Mouse (Mus musculus) intestine, embryonic 15.5 days (tissue): ENCODE measurements at regions not wholly inside any gene's neighbourhood (a gene's known extent, or its start where the extent isn't known, plus 50 kb on each side); places are given as distances from the start of the nearest gene placed in this dataset.
A peak's percentile ranks its signal among the peaks of the same experiment; 100 is the strongest.

Source experiments
- ATAC-seq: fragments of 200-750 bp; cut with Nextera tagmentation; 2 replicates; pipeline ENCODE4 v1.8.0; 2017; ENCODE audit warnings: moderate TSS enrichment, moderate library complexity
- H3K27ac ChIP-seq: fragments of 300-500 bp; sonication (generic); 2 replicates; pipeline ENCODE4 v1.5.1; 2015; ENCODE audit warnings: mild to moderate bottlenecking, inconsistent platforms
- H3K27me3 ChIP-seq: fragments of 300-500 bp; sonication (generic); replicated peaks from 2 replicates; pipeline ENCODE4 v1.6.1; 2015; ENCODE audit warnings: inconsistent platforms
- H3K36me3 ChIP-seq: fragments of 300-500 bp; sonication (generic); 2 replicates; pipeline ENCODE4 v1.6.1; 2015; ENCODE audit warnings: inconsistent platforms
- H3K4me1 ChIP-seq: fragments of 300-500 bp; sonication (generic); replicated peaks from 2 replicates; pipeline ENCODE4 v1.6.1; 2015; ENCODE audit warnings: inconsistent platforms
- H3K4me2 ChIP-seq: fragments of 300-500 bp; sonication (generic); replicated peaks from 2 replicates; pipeline ENCODE4 v1.6.1; 2015; ENCODE audit warnings: mild to moderate bottlenecking, inconsistent platforms
- H3K4me3 ChIP-seq: fragments of 300-500 bp; sonication (generic); replicated peaks from 2 replicates; pipeline ENCODE4 v1.5.1; 2015; ENCODE audit warnings: inconsistent platforms
- H3K9ac ChIP-seq: fragments of 300-500 bp; sonication (generic); 2 replicates; pipeline ENCODE4 v1.6.1; 2015; ENCODE audit warnings: inconsistent platforms
- H3K9me3 ChIP-seq: fragments of 300-500 bp; sonication (generic); 2 replicates; pipeline ENCODE4 v1.6.1; 2016; ENCODE audit warnings: inconsistent platforms
- WGBS: fragments of 180-500 bp; shearing (Covaris S2); methylation state at CpG from one replicate; pipeline ENCODE4 v1.1.7; 2015; 5-methylcytosine and 5-hydroxymethylcytosine counted together

DNA sequence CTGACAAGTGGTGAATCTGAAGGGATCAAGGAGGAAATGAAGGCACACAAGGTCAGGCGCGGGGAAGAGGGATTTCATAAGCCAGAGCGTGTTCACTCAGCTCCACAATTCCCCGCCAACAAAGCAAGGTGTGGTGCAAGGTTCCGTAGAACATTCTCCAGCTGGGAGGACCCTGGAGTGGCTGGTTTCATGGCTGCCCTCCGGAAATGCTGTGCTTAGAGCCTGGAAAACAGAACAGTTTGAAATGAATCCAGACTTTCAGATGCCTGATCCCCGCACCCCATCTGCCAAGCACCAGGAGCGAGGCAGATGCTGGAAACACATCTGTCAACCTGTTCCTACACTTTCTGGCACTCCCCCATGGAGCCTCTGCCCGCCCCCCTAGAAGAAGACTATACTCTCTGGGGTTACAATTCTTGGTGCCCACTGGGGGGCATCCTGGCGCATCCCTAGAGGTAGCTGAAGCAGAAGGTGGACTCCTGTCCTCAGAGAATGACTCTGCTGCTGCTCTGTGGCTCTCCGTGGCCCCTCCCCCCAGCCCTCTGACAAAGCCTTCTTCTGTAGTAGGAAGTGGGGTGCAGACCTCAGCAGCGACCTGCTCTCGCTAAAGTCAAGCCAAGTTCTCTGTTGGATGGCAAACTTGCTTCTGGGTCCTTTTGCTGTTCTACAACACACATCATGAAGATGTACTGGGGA, 54.5 kb upstream of the Mafb start:
- H3K4me3 ChIP-seq = no peak overlapping the region
- WGBS = 20% methylated on average over 13 of the region's 13 CpGs
- peak; percentile 51 for ATAC-seq
- H3K27me3 ChIP-seq = no peaks in the 10 kb centered on the region
- no peak overlapping the region for H3K27ac ChIP-seq
- peak overlapping the region; percentile 30 for H3K4me2 ChIP-seq
- 0 out of 2 replicates have a peak, but pooled peaks cover 3% of the 10 kb centered on the region for H3K4me1 ChIP-seq
- H3K36me3 ChIP-seq = no peaks in the 10 kb centered on the region
- no peak overlapping the region for H3K9ac ChIP-seq
- no peaks in the 10 kb centered on the region for H3K9me3 ChIP-seq

DNA sequence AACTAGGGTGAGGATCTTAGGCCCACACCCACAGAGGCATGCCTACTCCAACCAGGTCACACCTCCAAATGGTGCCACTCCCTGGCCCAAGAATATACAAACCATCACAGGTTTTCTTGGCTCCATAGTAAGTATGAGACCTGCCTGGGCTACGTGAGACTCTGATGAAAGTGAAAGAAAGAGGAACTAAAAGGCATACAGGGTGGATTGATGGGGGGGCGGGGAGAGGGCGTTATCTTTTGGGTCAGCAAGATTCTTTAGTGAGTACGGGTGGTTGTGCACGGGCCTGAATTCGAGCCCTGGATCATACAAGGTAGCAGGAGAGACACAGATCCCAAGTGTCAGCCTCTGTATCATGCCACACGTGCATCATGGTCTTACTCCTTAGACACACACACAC, 57.6 kb upstream of the Mafb start:
- 90% methylated on average over 7 of the region's 7 CpGs for WGBS
- H3K4me1 ChIP-seq = 0 out of 2 replicates have a peak, but pooled peaks cover 3% of the 10 kb centered on the region
- H3K9ac ChIP-seq = no peak overlapping the region
- H3K4me3 ChIP-seq = no peak overlapping the region
- no peaks in the 10 kb centered on the region for H3K9me3 ChIP-seq
- H3K27ac ChIP-seq = no peak overlapping the region
- no peak overlapping the region for H3K4me2 ChIP-seq
- H3K27me3 ChIP-seq = no peaks in the 10 kb centered on the region
- no peak for ATAC-seq
- no peaks in the 10 kb centered on the region for H3K36me3 ChIP-seq

DNA sequence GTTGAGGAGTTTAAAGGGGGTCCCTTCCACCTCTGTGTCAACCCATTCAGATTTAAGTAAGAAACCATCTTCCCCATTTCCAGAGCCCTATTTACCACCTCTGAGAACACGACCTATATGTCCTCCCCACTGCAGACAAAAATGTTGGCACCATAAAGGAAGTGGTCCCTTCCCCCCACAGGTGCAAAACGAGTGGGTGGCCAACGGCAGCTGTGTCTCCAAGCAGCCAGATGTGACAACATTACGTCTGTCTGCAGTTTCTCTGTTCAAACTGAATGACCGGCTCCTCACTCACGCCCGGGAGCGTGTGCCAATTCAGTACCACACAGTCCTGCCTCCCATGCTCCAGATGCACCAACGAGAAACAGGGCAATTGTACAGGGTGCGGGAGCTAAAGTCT, 60.6 kb upstream of the Mafb start:
- whole genome bisulfite sequencing = 67% methylated on average over 10 of the region's 10 CpGs
- no peak for ATAC-seq
- Histone ChIP-seq H3K4me3 (no peak overlapping the region), H3K9me3 (no peaks in the 10 kb centered on the region), H3K4me2 (no peak overlapping the region), H3K27ac (no peak overlapping the region), H3K36me3 (no peaks in the 10 kb centered on the region), H3K27me3 (no peaks in the 10 kb centered on the region), H3K4me1 (no peaks in the 10 kb centered on the region), H3K9ac (no peak overlapping the region)

DNA sequence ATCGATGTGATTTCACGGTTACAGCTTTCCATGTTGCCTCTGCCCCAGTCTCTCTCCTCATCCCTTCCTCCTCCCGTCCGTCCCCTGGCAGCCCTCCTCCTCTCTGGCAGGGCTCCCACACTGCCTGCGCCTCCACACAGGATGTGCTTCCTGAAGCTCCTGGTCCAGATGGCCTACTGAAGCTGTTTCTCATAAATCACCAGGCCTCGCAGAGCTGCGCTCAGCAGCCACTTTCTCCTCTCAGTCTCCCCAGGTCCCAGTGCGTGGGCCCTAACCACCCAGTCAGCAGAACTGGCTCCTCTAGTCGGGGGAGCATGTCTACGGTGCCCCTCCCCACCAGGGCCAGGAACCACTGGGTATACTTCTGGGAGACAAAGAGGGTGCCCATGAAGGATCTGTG, 66.4 kb upstream of the Mafb start:
- H3K27ac ChIP-seq = peak overlapping the region; percentile 59; the same call in 1 of the 2 replicates
- ATAC-seq = peak; percentile 85

DNA sequence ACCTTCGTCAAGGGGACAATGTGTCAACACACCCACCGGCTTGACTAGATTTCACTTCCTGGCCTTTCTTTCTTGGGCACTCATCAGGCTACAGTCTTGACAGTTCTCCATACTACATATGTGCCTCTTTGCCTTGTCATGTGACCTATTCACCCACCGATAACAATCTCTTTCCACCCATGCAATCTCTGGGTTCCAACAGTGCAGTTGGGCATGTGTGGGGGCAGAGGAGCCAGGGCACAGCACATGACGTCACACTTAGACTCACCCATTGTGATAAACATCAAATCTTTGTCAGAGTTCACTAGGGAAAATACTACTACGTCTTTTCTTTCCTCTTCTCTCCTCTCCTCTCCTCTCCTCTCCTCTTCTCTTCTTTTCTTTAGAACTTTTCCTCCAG, 67.8 kb upstream of the Mafb start:
- Histone ChIP-seq H3K9me3 (no peaks in the 10 kb centered on the region), H3K36me3 (no peaks in the 10 kb centered on the region), H3K27ac (no peak overlapping the region), H3K9ac (no peak overlapping the region), H3K27me3 (no peaks in the 10 kb centered on the region), H3K4me3 (no peak overlapping the region), H3K4me1 (peaks cover 5% of the 10 kb centered on the region; the same call in 1 of the 2 replicates), H3K4me2 (no peak overlapping the region)
- 86% methylated on average over 5 of the region's 5 CpGs for WGBS
- ATAC-seq = no peak

More for the DNA sequence above, 66.4 kb upstream of the Mafb start:
- H3K4me1 ChIP-seq = peaks cover 5% of the 10 kb centered on the region; the same call in 1 of the 2 replicates
- no peaks in the 10 kb centered on the region for H3K36me3 ChIP-seq
- 0 out of 2 replicates have a peak overlapping the region, but pooled peaks have one; percentile 12 for H3K4me2 ChIP-seq
- WGBS = 29% methylated on average over 10 of the region's 10 CpGs
- H3K9ac ChIP-seq = no peak overlapping the region
- no peaks in the 10 kb centered on the region for H3K9me3 ChIP-seq
- H3K4me3 ChIP-seq = no peak overlapping the region
- no peaks in the 10 kb centered on the region for H3K27me3 ChIP-seq

DNA sequence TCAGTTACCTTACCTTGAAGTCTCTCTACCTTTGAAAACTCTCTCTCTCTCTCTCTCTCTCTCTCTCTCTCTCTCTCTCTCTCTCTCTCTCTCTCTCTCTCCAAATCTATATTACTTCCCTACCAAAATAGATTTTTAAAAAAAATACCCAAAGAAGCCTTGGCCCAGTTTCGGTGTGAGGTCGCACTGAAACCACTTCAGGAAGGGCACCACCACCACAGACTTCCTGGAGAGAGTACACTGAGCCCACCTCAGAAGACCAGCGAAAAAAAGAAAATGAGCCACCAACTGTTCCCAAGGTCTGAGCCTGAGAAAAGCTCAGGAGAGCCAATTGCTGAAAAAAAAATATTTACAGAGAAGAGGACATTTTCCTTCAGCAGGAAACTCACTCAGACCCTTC, 68.8 kb upstream of the Mafb start:
- no peak overlapping the region for H3K27ac ChIP-seq
- no peaks in the 10 kb centered on the region for H3K36me3 ChIP-seq
- no peak overlapping the region for H3K4me2 ChIP-seq
- no peaks in the 10 kb centered on the region for H3K27me3 ChIP-seq
- no peak for ATAC-seq
- H3K9me3 ChIP-seq = no peaks in the 10 kb centered on the region
- 71% methylated on average over 3 of the region's 3 CpGs for WGBS
- H3K9ac ChIP-seq = no peak overlapping the region
- peaks cover 5% of the 10 kb centered on the region; the same call in 1 of the 2 replicates for H3K4me1 ChIP-seq
- H3K4me3 ChIP-seq = no peak overlapping the region

DNA sequence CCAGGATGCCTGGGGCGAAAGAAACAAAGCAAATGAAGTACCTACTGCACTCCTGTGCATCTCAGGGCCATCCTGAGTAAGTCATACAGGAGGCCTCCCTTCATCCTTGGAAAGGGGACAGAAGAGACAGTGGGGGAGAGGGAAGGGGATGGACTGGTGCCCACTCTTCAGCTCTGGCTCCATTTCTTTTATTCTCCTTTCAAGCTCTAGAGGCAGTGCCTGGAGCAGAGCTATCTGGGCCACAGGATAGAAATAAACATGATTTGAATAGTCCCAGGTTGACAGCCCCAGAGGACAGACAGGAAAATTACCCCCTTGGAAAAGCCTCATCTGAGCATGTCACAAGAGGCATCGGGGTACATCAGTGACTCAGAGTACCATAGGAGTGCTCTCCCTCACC, 72.2 kb upstream of the Mafb start:
- WGBS = 82% methylated on average over 2 of the region's 2 CpGs
- no peak overlapping the region for H3K4me2 ChIP-seq
- H3K27ac ChIP-seq = no peak overlapping the region
- no peak for ATAC-seq
- H3K4me3 ChIP-seq = no peak overlapping the region
- H3K27me3 ChIP-seq = no peaks in the 10 kb centered on the region
- H3K9me3 ChIP-seq = no peaks in the 10 kb centered on the region
- no peak overlapping the region for H3K9ac ChIP-seq
- no peaks in the 10 kb centered on the region for H3K36me3 ChIP-seq
- H3K4me1 ChIP-seq = no peaks in the 10 kb centered on the region

DNA sequence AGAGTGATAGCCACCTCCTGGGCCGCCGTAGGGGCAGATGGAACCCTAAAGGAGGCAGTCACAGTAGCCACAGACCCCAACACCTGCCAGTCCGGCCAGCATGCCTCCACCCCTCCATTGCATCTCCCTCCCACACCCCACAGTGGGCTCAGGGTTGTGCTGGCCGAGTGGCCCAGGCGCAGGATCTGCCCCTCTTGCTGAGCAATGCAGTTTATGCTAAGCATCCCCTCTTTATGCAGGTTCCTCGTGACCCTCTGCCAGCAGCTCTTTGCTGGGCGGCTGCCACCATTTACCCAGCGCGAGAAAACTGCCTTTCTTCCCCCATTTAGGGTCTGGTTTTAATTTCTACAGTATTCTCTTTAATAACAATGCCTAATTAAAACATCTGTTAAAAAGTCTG, 73.4 kb upstream of the Mafb start:
- H3K9ac ChIP-seq = no peak overlapping the region
- WGBS = 87% methylated on average over 9 of the region's 9 CpGs
- no peaks in the 10 kb centered on the region for H3K4me1 ChIP-seq
- no peaks in the 10 kb centered on the region for H3K36me3 ChIP-seq
- no peak overlapping the region for H3K4me3 ChIP-seq
- H3K27me3 ChIP-seq = no peaks in the 10 kb centered on the region
- H3K27ac ChIP-seq = no peak overlapping the region
- ATAC-seq = no peak
- H3K4me2 ChIP-seq = no peak overlapping the region
- no peaks in the 10 kb centered on the region for H3K9me3 ChIP-seq

DNA sequence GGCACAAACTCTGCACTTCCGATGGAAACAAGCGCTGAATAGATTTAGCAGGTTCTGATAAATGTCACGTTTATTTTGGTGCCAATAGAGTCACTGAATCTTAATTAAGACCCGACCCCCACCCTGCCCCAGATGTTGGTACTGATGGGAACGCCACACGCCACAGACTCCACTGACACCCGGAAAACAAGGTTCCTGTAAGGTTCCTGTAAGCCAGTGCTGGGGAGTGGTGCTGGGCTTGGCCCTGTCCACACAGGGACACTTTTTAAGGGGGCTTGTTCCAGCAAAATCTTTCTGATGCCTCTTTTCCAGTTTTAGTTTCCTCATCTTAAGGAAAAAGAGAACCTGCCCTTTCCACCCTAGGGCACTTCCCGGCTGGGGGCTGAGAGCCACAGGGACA, 84.2 kb upstream of the Mafb start:
- ATAC-seq = peak; percentile 60; the same call in 1 of the 2 replicates
- no peaks in the 10 kb centered on the region for H3K27me3 ChIP-seq
- H3K9me3 ChIP-seq = no peaks in the 10 kb centered on the region
- H3K9ac ChIP-seq = no peak overlapping the region
- peak overlapping the region; percentile 77; the same call in 1 of the 2 replicates for H3K27ac ChIP-seq
- peaks cover 12% of the 10 kb centered on the region; the same call in 1 of the 2 replicates for H3K4me1 ChIP-seq
- WGBS = 22% methylated on average over 8 of the region's 8 CpGs
- peak overlapping the region; percentile 34 for H3K4me3 ChIP-seq
- no peaks in the 10 kb centered on the region for H3K36me3 ChIP-seq
- H3K4me2 ChIP-seq = peak overlapping the region; percentile 73

DNA sequence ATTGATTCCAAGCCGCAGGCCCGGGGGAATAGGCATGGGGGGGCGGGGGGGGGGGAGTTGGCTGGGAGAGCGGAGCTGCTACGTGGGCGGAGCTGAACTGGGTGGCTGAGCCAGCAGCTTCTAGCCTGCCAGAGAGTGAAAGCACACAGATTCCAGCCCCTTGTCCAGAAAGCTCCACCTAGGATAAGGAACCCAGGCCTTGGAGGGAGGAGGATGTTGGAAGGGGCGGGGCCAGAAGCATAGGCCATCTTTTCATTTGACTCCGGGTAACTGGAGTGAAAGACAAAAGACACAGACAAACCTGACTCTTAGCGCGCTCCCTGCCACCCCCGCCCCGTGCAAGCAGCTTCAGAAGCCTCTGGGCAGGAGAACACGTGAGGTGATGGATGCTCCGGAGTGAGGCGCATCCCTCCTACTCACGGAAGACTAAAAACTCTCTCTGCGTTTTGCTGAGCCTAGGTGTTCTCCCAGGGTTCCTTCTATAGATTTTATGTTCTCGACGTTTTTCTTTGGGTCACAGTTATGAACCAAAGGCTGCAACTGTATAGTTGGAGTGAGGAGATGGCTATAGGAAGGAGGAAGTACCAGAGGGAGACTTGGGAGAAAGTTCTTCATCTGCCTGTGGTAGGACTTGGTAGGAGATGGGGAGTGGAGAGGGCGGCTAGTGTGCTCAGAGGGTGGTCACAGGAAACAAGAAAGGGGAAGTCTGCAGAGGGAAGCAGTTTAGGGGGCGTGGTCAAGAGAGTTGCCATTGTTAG, 84.8 kb upstream of the Mafb start:
- no peaks in the 10 kb centered on the region for H3K9me3 ChIP-seq
- peak overlapping the region; percentile 73 for H3K4me2 ChIP-seq
- peak overlapping the region; percentile 77 for H3K27ac ChIP-seq
- 2% methylated on average over 21 of the region's 21 CpGs for WGBS
- ATAC-seq = peak; percentile 96
- peak overlapping the region; percentile 39; the same call in 1 of the 2 replicates for H3K9ac ChIP-seq
- no peaks in the 10 kb centered on the region for H3K27me3 ChIP-seq
- no peaks in the 10 kb centered on the region for H3K36me3 ChIP-seq
- peaks cover 12% of the 10 kb centered on the region; the same call in 1 of the 2 replicates for H3K4me1 ChIP-seq
- H3K4me3 ChIP-seq = peak overlapping the region; percentile 34

DNA sequence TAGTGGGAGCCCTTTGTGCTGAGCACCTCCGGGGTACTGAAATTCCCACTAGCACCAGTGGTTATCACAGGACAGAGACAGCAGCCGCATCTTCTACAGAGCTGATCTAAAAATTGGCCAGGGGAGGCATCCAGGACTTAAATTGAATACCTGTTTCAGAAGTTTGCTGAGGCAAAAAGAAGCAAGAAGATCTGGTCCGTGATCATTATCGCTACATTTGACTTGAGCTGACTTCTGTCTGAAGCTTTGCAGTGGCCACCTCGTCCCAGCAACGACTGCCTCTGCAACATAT, 85.3 kb upstream of the Mafb start:
- Histone ChIP-seq H3K4me1 (peaks cover 12% of the 10 kb centered on the region; the same call in 1 of the 2 replicates), H3K36me3 (no peaks in the 10 kb centered on the region), H3K9me3 (no peaks in the 10 kb centered on the region), H3K27ac (peak overlapping the region; percentile 77; the same call in 1 of the 2 replicates), H3K4me3 (peak overlapping the region; percentile 34), H3K27me3 (no peaks in the 10 kb centered on the region), H3K4me2 (peak overlapping the region; percentile 73), H3K9ac (no peak overlapping the region)
- 29% methylated on average over 6 of the region's 6 CpGs for WGBS
- no peak for ATAC-seq

DNA sequence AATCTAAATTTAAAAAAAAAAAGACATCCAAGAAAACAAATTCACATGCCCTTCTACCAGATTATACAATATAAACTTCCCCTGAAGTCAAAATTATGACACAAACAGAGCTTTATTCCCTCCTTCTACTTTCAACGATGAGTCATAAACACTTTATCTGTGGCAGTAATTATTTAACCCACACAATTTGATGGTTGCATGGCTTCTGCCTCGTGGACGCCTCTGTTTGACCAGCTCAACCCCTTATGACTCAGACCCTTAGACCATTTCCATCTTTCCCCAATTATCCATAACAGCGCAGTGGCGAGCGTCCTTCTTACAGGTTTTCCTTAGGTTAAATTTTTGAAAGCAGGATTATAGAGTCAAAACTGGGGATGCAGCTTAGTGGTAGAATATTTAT, 85.9 kb upstream of the Mafb start:
- Histone ChIP-seq H3K27me3 (no peaks in the 10 kb centered on the region), H3K9ac (no peak overlapping the region), H3K4me1 (peaks cover 12% of the 10 kb centered on the region; the same call in 1 of the 2 replicates), H3K36me3 (no peaks in the 10 kb centered on the region), H3K27ac (no peak overlapping the region), H3K9me3 (no peaks in the 10 kb centered on the region), H3K4me2 (no peak overlapping the region), H3K4me3 (no peak overlapping the region)
- no peak for ATAC-seq
- 75% methylated on average over 6 of the region's 6 CpGs for WGBS
